Mouse (Mus musculus) thymus, adult 2 months (tissue): ENCODE data around the gene Fancg. TPM values are rescaled to one million over a fixed set of nuclear protein-coding genes. Genes with fewer than 3 reads are reported as not detected.

ENCODE experiments used
- DNase-seq: peaks from one replicate; pipeline ENCODE4 v3.0.0; 2021
- H3K27ac ChIP-seq: fragments of 200-500 bp; 2 replicates; pipeline ENCODE4 v1.5.1; 2012; ENCODE audit warnings: low read length, control low read depth; ENCODE audit not compliant: control insufficient read depth, insufficient read depth
- H3K27me3 ChIP-seq: fragments of 200-500 bp; 2 replicates; pipeline ENCODE4 v1.6.1; 2012; ENCODE audit warnings: mild to moderate bottlenecking, low read length, moderate library complexity, mixed read lengths; ENCODE audit not compliant: control insufficient read depth, insufficient read depth
- H3K36me3 ChIP-seq: fragments of 200-500 bp; 2 replicates; pipeline ENCODE4 v1.6.1; 2012; ENCODE audit warnings: mild to moderate bottlenecking, low read length, moderate library complexity; ENCODE audit not compliant: control insufficient read depth, insufficient read depth
- H3K4me1 ChIP-seq: fragments of 200-500 bp; replicated peaks from 2 replicates; pipeline ENCODE4 v1.6.1; 2012; ENCODE audit warnings: low read length; ENCODE audit not compliant: control insufficient read depth, insufficient read depth
- H3K4me3 ChIP-seq: fragments of 200-500 bp; 2 replicates; pipeline ENCODE4 v1.5.1; 2012; ENCODE audit warnings: mild to moderate bottlenecking, low read length, control low read depth, moderate library complexity; ENCODE audit not compliant: control insufficient read depth, insufficient read depth
- CTCF ChIP-seq: fragments of 200-500 bp; IDR thresholded peaks from 2 replicates; pipeline ENCODE4 v1.5.1; 2012; ENCODE audit warnings: mild to moderate bottlenecking, control low read depth, low read length, moderate library complexity, borderline replicate concordance; ENCODE audit not compliant: control insufficient read depth, poor library complexity, insufficient read depth; ENCODE audit errors: extremely low read depth
- POLR2A ChIP-seq: fragments of 200-500 bp; IDR thresholded peaks from 2 replicates; pipeline ENCODE4 v1.6.1; 2012; ENCODE audit warnings: mild to moderate bottlenecking, low read length, control low read depth, moderate library complexity; ENCODE audit not compliant: control insufficient read depth, poor library complexity, insufficient read depth; ENCODE audit errors: extremely low read depth
- WGBS: fragments of 180-500 bp; shearing (Covaris S2); methylation state at CpG from one replicate; pipeline ENCODE4 v1.1.7; 2018; 5-methylcytosine and 5-hydroxymethylcytosine counted together
- polyA plus RNA-seq: library from polyadenylated mRNA; depleted of rRNA; stranded (reverse); fragments of >200 nt; gene quantifications from 2 replicates; pipeline ENCODE4 v1.2.3, GENCODE M21; 2012

The Fancg gene
- polyA plus RNA-seq, 1 experiment: 50.0 TPM

- no peaks in the 10 kb centered on the region for H3K36me3 ChIP-seq
- DNase-seq: no peak
- 89% methylated on average over 9 of the region's 9 CpGs for WGBS
- no peak for TF ChIP-seq CTCF
- TF ChIP-seq POLR2A: no peak
- no peak overlapping the region for H3K27ac ChIP-seq
- no peak overlapping the region for H3K4me3 ChIP-seq
- H3K4me1 ChIP-seq: peaks cover 23% of the 10 kb centered on the region
- no peaks in the 10 kb centered on the region for H3K27me3 ChIP-seq
Measured at GRCm38 (mm10) chr4:43040881-43041547, 30.7 kb upstream of the Fancg start.

GRCm38 (mm10) chr4:43040114-43040572 lies 29.8 kb upstream of the Fancg start:
- DNase-seq: peak; percentile 87
- no peak for TF ChIP-seq CTCF
- TF ChIP-seq POLR2A: no peak
- no peaks in the 10 kb centered on the region for H3K36me3 ChIP-seq
- H3K27ac ChIP-seq: no peak overlapping the region
- H3K27me3 ChIP-seq: no peaks in the 10 kb centered on the region
- peak overlapping the region; percentile 44 for H3K4me3 ChIP-seq
- 2% methylated on average over 25 of the region's 25 CpGs for WGBS
- H3K4me1 ChIP-seq: peaks cover 16% of the 10 kb centered on the region

- Histone ChIP-seq H3K4me3 (peak overlapping the region; percentile 44), H3K27me3 (no peaks in the 10 kb centered on the region), H3K4me1 (peaks cover 15% of the 10 kb centered on the region), H3K36me3 (no peaks in the 10 kb centered on the region), H3K27ac (no peak overlapping the region)
- no peak for DNase-seq
- 12% methylated on average over 11 of the region's 11 CpGs for WGBS
- TF ChIP-seq CTCF (no peak), POLR2A (no peak)
Measured at GRCm38 (mm10) chr4:43039609-43040008, 29.3 kb upstream of the Fancg start.

GRCm38 (mm10) chr4:43038567-43039495 lies 28.5 kb upstream of the Fancg start:
- no peaks in the 10 kb centered on the region for H3K36me3 ChIP-seq
- DNase-seq: no peak
- no peak overlapping the region for H3K4me3 ChIP-seq
- WGBS: 79% methylated on average over 15 of the region's 15 CpGs
- H3K4me1 ChIP-seq: peaks cover 11% of the 10 kb centered on the region
- H3K27me3 ChIP-seq: no peaks in the 10 kb centered on the region
- no peak overlapping the region for H3K27ac ChIP-seq
- TF ChIP-seq CTCF: no peak
- no peak for TF ChIP-seq POLR2A

GRCm38 (mm10) chr4:43037860-43038566 lies 27.7 kb upstream of the Fancg start:
- DNase-seq: no peak
- no peak overlapping the region for H3K27ac ChIP-seq
- 44% methylated on average over 4 of the region's 4 CpGs for WGBS
- TF ChIP-seq POLR2A: no peak
- TF ChIP-seq CTCF: no peak
- H3K4me3 ChIP-seq: no peak overlapping the region
- peaks cover 11% of the 10 kb centered on the region for H3K4me1 ChIP-seq
- H3K36me3 ChIP-seq: no peaks in the 10 kb centered on the region
- no peaks in the 10 kb centered on the region for H3K27me3 ChIP-seq

GRCm38 (mm10) chr4:43036356-43036755 lies 26.1 kb upstream of the Fancg start:
- no peak for DNase-seq
- Histone ChIP-seq H3K4me1 (peaks cover 15% of the 10 kb centered on the region), H3K27me3 (no peaks in the 10 kb centered on the region), H3K36me3 (no peaks in the 10 kb centered on the region), H3K27ac (no peak overlapping the region), H3K4me3 (no peak overlapping the region)
- TF ChIP-seq CTCF (no peak), POLR2A (no peak)
- WGBS: 94% methylated on average over 10 of the region's 10 CpGs
